Mouse (Mus musculus): ENCODE results near the gene Rin1.
A peak's percentile ranks its signal among the peaks of the same experiment; 100 is the strongest.

The Rin1 gene

DNA sequence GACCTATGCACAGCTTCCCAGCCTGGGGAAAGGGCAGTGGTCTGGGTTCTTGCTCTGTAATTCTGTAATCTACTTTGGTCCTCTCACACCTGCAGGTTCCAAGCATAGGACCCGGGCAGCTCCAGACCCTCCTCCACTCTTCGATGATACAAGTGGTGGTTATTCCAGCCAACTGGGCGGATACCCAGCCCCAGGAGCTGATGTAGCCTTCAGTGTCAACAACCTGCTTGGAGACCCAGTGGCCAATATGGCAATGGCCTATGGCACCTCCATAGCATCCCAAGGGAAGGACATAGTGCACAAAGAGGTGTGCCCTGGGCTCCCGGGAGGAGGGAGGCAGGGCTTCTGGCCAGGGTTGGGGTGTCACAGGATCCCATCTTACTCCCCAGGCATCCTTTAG is 39.0 kb downstream of the Rin1 start:
- DNase-seq (ENCODE audit: extremely low read depth, insufficient read length, low spot score), result no peak

DNA sequence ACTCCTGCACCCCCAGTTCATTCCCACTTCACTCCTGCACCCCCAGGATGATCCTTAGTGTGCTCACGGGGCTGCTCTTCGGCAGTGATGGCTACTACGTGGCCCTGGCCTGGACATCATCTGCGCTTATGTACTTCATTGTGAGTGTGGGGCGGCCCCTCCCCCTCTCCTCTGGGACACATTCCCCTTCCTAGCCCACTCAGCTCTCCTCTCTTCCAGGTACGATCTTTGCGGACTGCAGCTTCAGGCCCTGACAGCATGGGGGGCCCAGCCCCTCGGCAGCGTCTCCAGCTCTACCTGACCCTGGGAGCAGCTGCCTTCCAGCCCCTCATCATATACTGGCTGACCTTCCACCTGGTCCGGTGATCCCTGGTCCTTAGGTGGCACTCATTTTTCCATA is 41.8 kb downstream of the Rin1 start:
- no peak for DNase-seq (ENCODE audit: extremely low read depth, insufficient read length, low spot score)

DNA sequence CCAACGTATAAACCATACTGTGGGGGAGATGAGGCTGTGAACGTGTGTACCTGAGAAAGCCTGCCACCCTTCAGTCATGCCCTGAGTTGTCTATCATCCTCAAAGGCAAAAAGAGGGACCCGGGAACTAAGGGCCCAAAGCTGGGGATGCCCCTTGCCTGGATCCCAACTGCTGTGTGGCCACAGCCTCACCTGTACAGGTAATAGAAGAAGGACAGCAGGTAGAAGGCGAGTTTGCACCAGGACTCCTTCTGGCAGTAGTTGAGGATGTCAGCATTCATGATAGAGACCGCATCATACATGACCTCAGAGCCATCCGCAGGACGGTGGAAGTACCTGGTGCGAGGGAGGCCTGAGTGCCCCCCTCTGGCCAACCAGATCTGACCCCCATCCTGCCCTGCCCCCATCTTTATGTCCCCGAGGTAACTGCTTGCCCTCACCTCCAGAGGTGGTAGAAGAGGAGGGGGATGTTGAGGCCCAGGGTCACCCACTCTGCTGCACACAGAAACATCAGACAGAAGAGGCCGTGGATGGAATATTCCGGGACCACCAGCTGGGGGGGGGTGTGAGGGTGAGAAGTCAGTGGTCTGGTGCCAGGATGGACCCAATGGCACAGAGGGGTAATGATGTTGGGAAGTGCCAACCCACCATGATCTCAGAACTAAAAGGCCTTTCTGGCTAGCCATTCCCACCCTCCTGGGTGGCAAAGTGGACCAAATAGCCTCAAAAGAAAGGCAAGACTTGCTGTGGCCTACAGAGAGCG is 43.4 kb downstream of the Rin1 start:
- DNase-seq (ENCODE audit: extremely low read depth, insufficient read length, low spot score), result no peak

DNA sequence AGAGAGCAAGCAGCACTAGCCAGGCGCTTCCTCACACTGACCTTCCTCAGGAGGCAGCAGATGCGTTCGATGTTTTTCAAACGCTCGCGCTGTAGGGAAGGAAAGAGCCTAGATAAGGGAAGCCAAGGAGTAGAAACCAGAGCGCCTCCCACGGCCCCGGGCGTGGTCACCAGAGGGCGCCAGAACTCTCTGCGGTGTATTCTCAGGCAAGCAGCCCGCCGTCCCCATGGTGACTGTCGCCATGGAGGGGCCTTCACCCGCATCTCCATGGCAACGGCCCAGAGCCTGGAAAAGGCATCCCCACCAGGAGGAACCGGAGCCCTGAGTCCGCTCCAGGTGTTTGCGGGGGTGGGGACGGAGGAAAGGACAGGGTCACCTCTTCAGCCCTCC is 44.0 kb downstream of the Rin1 start:
- DNase-seq (ENCODE audit: extremely low read depth, insufficient read length, low spot score), result peak; percentile 56

DNA sequence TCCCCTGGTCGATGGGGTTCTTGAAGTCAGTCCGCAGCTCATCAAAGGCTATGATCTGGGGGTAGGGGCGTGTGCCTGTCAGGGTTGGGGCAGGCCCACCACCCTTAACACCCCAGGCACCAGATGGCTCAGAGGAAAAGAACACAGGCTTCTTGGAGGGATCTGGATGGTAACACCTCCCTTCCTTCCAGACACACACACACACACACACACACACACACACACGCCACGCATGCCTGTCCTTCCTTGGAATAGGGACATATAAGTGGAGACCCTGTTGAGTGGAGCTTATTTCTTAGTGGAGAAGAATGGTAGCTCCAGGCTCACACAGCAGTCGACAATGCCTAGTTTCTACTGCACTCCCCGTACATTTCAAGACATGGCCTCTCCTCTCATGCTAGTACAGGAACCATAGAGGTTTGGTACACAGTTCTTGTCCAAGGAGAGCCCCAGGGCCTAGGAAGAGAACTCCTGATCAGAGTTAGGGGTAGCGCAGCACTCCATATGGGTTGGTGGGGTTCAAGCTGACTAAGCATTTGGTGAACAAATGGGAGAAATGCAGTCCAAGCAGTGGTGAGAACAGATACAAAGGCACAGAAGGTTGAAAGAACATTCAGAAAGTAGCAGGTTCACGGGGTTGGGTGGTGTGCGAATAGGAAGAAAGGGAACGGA is 44.6 kb downstream of the Rin1 start:
- no peak for DNase-seq (ENCODE audit: extremely low read depth, insufficient read length, low spot score)

DNA sequence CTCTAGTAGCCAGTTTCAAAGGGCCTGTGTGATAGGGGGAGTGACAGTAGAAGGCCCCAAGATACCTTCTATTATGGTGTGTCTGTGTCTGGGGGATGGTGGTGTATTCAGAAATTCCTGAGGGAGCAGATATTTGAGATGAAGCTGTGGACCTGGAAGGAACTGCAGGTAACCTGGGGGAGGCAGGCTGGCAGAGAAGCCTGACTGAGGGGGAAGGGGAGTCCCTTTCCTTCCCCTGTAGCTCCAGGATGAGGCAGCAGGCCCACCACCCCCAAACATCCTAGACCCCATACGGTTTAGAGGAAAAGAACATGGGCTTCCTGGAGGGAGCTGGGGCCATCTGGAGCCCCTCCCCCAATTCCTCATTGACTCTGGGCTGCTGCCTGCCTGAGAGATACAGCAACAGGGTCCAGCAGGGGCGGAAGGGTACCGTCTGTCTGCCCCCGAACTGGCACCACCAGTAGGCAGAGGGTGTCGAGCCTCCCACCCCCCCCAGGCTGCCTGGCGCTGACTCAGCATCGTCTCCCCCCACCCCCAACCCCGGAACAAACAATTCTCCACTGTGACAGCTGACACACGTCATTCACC is 45.7 kb downstream of the Rin1 start:
- DNase-seq (ENCODE audit: extremely low read depth, insufficient read length, low spot score), result no peak

DNA sequence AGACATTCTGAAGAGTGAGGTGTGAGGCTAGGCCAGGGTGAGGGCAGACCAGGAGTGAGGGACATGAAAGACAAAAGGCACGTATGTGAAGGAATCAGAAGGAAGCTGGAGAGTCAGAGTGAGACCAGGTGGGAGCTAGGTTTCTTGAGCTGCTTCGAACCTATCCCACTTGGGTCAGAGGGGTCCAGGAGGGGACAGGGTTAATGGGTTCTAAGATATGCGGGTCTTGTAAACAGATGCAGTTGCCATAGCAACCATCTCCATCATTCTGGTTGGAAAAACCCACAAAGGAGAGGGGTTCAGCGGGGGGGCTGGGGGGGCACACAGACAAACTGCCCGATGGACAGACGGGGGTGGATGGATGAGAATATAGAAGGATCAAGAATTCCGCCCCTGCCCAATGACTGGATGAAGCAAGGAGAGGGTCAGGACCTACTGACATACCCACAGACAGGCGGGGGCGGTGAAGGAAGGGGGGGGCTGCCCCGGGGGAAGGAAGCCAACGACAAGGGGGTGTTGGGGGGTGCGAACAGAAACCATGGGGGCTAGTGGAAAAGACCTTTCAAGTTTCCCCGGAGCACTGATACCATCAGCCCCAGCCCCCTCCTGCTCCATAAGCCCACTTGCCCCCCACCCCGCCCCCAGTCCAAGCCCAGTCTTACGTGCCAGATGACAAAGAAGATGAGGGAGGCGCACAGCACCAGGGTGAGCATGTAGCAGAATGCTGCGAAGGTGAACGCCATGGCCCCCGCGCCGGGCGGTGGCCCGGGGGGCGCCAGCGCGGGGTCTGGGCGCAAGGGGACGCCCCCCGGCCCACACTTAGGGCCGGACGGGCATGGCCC is 47.5 kb downstream of the Rin1 start:
- no peak for DNase-seq (ENCODE audit: extremely low read depth, insufficient read length, low spot score)

DNA sequence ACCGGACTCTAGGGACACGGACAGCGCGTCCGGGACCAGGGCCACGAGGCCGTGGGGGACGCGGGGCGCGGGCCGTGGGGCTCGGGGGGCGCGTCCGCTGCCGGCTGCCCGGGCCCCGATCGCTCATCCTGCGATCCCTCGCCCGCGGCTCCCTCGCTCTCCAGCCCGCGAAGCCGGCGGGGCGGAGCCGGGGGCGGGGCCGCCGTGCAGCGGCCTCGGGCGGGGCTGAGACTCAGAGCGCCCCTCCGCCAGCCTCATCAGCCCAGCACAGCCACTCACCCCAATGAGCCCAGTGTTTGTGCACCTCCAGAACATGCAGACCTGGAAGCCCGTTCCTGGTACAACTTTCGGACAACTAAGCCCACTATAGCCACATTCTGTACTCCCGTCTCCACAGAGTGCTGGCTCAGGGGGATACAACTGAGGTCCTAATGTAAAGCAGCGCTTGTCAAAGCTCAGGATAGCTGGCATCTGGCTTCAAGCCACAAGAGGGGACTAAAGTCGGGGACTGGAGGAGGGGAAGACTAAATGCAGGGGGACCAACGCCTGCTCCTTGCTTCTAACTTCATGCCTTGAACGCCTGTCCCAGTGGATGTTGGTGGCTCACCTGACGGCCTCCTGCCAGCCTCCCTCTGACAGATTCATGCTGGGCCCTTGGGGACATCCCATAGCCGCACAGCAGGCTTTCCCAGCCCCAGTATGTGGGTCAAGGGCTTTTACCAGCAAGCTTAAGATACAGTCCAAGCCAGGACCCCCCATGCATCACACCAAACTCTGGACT is 48.3 kb downstream of the Rin1 start, which contains the start of gene Cnih2:
Gene Cnih2 (minus strand): TSS at position 159 of the 781 bp plus-strand sequence.
- peak; percentile 62 for DNase-seq (ENCODE audit: extremely low read depth, insufficient read length, low spot score)

DNA sequence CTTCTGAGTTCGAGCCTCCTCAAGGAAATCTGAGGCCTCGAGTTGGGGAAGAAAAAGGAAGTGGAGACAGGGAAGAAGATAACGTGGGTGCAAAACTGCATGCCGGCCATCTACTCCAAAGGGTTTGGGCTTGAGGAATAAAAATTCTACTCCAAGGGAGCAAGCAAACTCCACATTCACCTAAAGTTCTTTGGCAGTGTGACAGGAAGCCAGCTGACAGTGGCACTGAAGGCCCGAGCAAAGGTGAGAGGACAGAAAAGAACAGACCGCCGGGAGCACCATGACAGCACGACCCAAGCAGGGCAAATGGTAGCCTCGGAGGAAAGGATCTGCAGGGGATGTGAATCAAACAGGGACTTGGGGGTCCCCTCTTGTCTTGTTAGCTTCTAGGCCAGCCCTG is 55.8 kb downstream of the Rin1 start:
- no peak for DNase-seq (ENCODE audit: extremely low read depth, insufficient read length, low spot score)

Data from 3134 (cell line).